ENCODE assay signal across 1 mouse cellular context in genomic region chr1:151293311-151294050, GRCm38 (mm10).
TF ChIP-seq lines count a peak whose summit lies in the region.

No protein-coding gene starts in this region.

TF ChIP-seq in CH12.LX, 34 proteins besides CTCF, POLR2A, EP300 and RAD21 (continued from another document):
- TF ChIP-seq ZKSCAN1 (IDR thresholded peaks at IDR 0.05; ENCODE audit: borderline replicate concordance, low read depth, low read length) (no peak), TBP (conservative IDR thresholded peaks at IDR 0.05; ENCODE audit: low read depth, low read length) (no peak)
